Mouse (Mus musculus) adrenal gland, adult (tissue): ENCODE data around the gene Ube2h.
"Not testable (repeated sequence)": the region's sequence is repeated elsewhere in the genome, so short reads cannot be mapped to it uniquely, and the experiment has no call there.

ENCODE experiments used
- DNase-seq, 2 experiments: peaks; one replicate each; pipeline ENCODE4 v3.0.0; 2022 to 2023; ENCODE audit warnings: low spot score in 1 of 2; ENCODE audit not compliant: inconsistent age in 2 of 2

The Ube2h gene

DNA sequence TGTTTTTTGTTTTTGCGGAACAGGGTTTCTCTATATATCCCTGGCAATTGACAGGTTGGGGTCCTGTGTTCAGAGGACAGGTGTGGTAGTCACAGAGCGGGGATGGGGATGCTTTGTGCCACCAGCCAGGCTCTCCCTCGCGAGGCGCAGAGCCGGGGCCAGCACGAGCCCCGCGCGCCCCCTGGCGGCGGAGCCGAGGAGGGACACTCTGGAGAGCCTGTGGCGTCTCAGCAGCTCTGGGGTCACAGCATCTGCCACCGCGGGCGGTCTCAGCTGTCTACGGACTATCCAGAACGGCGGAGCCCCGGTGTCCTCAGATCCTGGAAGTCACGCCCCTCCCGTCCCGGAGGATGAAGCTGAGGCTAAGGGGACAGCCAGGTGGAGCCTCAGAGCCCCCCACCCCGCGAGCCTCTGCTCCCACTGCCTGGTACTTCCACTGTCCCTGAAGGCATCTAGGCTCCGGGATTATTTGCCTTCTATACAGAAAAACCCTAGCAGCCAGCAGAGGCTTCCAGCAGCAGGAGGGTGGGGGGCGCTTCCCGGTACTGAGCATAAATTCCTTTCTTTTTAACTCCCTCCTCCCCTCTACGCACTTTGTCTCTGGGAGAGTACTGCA, 98.6 kb downstream of the Ube2h start:
- DNase-seq = peak; percentile 74 to 87

GRCm38 (mm10) chr6:30205180-30205538, 99.2 kb downstream of the Ube2h start:
- DNase-seq = not testable (repeated sequence)

GRCm38 (mm10) chr6:30204383-30205179, 99.8 kb downstream of the Ube2h start:
- DNase-seq = no peak

- DNase-seq = peak in 1 of 2 experiments; percentile 44
Measured at GRCm38 (mm10) chr6:30196143-30196542, 108.2 kb downstream of the Ube2h start.

DNA sequence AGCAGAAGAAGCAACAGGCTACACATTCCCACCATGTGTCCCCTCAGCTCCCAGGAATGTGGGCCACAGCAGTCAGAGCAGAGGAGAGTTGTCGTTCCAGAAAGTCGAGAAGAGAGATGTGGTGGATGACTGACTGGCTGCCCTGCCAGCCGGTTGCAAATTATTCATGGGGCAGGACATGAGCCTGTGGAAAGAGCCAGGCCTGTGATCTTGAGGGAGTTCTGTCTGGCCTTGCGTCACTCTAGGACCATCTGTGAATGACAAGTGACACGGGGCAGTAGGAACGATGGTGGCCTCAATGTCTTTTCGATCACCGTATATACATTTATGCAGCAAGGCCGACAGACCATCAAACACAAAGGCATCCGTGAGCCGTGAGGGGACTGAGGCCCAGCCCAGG, 108.7 kb downstream of the Ube2h start:
- DNase-seq = peak; percentile 49 to 67

DNA sequence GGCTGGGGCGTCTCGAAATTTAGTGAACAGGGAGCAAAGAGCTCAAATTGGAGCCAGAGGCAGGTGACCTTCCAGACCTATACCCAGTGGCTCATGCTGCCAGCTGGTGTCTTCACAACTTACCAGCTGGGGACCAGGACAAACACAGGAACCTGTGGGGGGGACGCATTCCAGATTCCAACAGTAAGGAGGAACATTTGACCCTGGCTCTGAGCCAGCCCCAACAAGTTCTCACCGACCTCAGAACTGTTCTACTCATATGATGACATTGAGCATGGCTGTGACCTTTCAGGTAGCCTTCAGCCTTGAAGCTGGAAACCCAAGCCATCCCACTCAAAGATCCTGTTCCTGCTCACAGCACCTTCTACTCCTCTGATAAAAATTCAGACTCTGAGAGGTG, 120.7 kb downstream of the Ube2h start:
- DNase-seq = no peak

DNA sequence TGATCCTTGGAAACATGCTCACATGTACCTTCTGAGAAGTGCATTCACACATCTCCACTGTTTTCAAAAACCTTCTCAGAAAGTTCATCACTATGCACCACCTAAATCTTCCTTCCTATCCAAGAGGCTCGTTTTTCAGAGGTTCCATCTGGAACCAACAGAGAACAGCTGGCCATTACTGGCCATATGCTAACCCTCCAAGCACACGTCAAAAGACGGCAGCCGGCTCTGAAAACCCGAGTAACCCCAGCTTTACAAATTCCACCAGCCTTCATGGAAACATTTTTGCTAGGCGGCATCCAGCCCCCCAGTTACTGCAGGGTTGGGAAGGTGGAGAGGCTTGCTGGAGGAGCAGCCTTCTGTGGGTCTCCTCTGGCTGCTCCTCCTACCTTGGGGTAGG, 122.3 kb downstream of the Ube2h start:
- no peak for DNase-seq

GRCm38 (mm10) chr6:30180321-30180720, 124.0 kb downstream of the Ube2h start:
- DNase-seq = peak in 1 of 2 experiments; percentile 61

DNA sequence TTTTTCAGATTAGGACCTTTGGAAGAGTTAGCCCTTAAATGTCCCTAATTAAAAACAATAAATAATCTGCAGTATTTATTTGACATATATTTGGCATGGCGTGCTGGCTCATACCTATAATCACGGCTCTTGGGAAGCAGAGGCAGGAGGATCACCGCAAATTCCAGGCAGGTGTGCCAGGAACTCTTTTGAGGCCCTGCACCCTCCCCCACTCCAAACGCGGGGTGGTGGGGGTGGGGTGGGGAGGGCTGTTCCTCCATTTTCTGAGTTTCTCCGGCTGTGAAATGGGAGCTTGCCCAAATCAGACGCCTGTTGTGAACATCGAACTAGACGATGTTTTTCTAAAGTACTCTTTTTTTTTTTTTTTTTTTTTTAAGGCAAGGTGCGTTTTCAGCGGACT, 125.3 kb downstream of the Ube2h start:
- DNase-seq = no peak

DNA sequence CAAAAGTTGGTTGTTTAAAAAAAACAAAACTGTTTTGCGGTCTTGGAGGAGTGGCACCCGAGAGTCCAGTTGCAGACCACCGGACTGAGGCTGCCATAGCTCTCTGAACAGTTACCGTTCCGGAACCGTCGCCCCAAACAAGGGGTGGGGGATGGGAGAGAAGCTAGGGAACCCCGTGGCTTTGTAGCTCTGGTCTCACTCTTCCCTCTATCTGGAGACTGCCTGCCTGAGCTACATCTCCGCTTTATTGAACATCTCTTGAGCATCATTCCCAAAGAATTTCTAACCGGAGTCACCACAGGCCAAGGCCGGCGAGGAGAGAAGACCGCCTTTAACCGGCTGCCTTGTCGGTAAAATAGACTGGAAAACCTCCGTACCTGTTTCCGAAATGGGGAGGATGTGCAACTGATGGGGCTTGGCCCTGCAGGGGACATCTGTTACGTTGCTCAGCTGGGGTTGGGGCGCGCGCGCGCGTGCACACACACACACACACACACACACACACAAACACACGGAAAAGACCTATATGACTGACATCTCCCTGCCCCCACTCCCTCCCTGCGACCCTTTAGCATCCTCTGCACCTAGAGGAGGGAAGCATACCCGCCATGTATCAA, 126.2 kb downstream of the Ube2h start:
- peak in 1 of 2 experiments; percentile 38 for DNase-seq

GRCm38 (mm10) chr6:30177305-30177704, 127.0 kb downstream of the Ube2h start:
- DNase-seq = peak in 1 of 2 experiments; percentile 40

- peak in 1 of 2 experiments; percentile 39 for DNase-seq
Measured at GRCm38 (mm10) chr6:30176496-30176895, 127.8 kb downstream of the Ube2h start.

GRCm38 (mm10) chr6:30175918-30176421, 128.4 kb downstream of the Ube2h start:
- DNase-seq = peak in 1 of 2 experiments; percentile 45

DNA sequence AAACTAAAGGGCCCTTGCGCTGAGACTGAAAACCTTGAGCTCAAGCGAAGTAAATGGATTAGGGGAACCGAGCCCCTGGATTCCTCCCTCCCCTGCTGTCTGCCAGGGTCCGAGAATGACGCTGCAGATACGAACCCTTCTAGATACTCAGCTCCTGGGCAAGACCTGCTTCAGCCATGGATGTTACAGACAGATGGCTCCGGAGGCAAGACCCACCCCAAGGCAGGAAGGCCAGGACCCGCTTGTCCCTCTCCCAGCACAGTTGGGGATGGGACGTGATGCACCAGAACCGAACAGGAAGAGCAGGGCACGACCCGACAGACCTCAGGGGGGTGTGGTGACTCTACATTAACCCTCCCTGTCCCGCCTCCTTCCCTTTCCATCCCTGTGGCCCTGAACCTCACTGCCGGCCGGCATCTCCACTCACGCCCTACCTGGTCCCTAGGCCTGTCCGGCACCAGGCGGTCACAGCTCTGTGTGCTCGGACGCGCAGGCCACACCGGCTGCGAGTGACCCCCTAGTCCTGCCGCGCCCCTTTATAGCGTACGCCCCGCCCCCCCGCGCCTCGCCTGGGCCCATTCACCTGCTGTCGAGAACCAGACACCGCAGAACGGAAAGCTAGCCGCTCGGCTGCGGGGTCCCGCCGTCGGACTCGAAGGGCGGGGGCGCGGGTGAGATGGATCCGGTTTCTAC, 129.0 kb downstream of the Ube2h start:
- peak in 1 of 2 experiments; percentile 44 for DNase-seq

DNA sequence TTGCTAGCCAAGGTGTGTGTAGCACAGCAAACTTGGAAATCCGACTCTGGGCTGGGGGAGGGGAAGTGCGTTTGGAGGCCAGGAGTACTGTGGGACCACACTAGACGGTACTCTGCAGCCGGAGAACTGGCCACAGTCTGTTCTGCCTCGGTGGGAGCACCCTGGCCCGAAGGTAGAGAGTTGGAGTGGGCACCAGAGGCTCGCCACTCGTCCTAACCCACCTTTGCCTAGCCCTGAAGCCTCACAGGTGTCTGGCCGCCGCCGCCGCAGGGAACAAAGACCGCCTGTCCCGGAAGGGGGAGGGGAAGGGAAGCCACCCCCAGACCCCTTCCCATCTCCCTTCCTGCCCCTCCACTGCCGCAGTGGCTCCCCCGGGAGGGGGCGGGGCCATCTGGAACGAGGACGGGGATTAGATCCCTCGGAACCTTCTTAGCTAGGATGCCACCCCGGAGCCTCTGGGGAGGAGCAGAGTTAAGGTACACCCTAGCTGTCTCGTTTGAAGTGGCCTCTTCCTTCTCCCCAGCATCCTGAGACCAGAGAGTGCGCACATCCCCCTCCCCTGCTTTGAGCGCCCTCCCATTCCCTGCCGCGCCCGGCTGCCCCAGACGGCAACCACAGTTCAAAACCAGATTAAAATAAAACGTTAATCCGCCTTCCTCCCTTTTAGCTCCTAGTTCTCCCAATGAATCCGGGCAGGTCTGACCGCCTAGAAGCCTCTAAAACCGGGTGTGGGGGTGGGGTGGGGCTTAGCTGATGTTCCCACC, 129.7 kb downstream of the Ube2h start:
- peak; percentile 22 to 47 for DNase-seq

GRCm38 (mm10) chr6:30173551-30174460, 130.5 kb downstream of the Ube2h start:
- DNase-seq = peak; percentile 53 to 80

DNA sequence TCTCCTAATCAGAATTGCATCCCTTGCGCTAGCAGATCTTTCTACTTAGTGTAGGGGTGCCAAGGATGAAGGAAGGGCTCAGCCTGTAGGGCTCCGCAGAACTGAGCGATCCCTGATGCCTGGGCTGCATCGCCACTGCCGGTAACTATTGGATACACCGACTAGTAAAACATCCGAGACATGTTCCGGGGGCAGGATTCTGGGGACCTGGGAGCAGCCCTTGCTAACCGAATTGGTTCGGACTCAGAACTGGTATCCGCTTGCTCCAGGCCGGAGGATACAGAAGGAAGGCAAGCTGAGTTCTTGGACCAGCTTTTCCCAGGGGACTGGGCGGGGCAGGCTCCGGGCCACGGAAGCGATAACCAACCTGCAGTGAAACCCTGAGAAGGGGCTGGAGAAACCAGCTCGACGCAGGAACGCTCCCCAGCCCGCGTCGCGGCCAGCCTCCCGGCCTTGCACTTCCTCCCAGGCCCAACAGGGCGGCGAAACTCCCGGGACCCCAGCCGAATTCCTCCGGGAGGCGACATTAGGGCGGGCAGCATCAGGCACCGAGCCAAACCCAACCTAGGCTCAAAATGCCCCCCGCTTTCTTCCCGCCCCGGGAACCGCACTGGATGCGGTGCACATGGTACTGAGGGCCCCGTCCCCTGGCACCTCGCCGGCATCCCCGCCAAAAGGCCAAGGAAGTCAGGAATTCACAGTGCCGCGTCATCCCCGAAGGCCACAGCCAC, 131.4 kb downstream of the Ube2h start:
- DNase-seq = peak; percentile 52 to 86

- no peak for DNase-seq
Measured at GRCm38 (mm10) chr6:30172441-30172819, 131.9 kb downstream of the Ube2h start.

- DNase-seq = no peak
Measured at GRCm38 (mm10) chr6:30171967-30172366, 132.4 kb downstream of the Ube2h start.
